Mouse (Mus musculus): ENCODE measurements around the gene Hdlbp. TPM values are rescaled to one million over a fixed set of nuclear protein-coding genes. Genes with fewer than 3 reads are reported as not detected.
"Not testable (repeated sequence)": the region's sequence is repeated elsewhere in the genome, so short reads cannot be mapped to it uniquely, and the experiment has no call there.

Gene Hdlbp
- 100 to 1,000 TPM; 166 to 169 TPM for total RNA-seq (2021)

GRCm38 (mm10) chr1:93478586-93479475 is at the start of gene Hdlbp:
Gene Hdlbp (minus strand): TSS chr1:93478815.
- DNase-seq (ENCODE audit: low spot score in 2 of 2): peak; percentile 99 to 100
- intact Hi-C loops (cut with DNase I): loop anchor here (1.0 to 10.0 kb wide), 2 partner anchors 134 to 275 kb away; partner anchors contain the start of genes Pask, Ppp1r7 and Thap4

DNA sequence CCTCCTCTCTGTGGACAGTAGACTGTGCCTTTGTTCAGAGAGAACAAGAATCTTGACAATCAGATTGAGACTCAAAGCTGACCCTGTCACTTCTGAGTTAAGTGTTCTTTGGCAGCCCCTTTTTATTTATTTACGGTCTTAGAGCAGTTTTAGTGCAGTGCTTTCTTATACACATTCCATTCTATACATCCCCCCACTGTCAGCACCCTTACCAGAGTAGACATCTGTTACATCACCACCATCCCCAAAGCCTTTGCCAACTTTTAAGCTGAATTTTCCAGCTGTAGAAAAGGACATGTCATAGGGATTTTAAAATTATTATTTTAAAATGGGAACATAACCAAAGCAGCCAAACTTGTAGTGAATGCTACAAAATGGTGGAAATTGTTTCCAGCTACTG is 43.7 kb upstream of the Hdlbp start:
- no peak for DNase-seq (ENCODE audit: low spot score in 2 of 2)
- intact Hi-C loops (cut with DNase I): no loop called here

GRCm38 (mm10) chr1:93521491-93521890 is 42.9 kb upstream of the Hdlbp start:
- intact Hi-C loops (cut with DNase I): no loop called here
- no peak for DNase-seq (ENCODE audit: low spot score in 2 of 2)

DNA sequence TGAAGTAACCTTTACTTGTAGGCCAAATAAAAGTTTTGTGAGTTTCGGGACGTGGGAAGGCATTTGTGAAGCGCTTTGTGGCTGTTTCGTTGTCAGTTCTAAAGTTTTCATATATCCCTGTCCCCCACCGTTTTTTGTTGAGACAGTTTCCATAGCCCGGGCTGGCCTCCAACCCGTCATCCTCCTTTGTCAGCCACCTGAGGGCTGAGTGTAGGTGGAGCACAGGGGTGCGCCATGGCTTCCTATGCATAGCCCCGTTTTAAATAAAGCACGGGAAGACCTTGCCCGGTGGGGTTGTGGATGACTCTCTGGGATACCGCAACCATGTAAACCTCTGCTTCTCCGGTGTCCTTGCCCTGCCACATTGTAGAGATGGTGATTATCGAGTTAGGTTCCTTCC is 34.6 kb upstream of the Hdlbp start:
- DNase-seq (ENCODE audit: low spot score in 2 of 2): no peak
- intact Hi-C loops (cut with DNase I): loop anchor here (5.0 to 10.0 kb wide), 3 partner anchors 119 to 222 kb away; partner anchors contain the start of genes Pask and Ppp1r7

DNA sequence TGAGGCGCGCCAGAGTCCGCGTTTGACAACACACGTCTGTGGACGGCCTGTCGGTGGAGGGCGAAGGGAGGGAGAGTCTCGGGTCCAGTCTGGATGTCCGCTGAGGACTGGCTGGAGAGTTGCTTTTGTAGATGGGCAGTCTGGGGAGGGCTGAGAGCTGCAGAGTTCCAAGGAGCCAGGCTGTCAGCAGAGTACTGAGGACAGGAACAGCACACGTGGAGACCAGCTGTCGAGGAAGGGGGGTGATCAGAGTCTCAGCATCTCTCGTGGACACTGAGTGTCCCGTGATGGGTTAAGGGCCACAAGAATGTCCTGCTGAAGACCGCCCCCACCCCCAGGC is 33.7 kb upstream of the Hdlbp start:
- no peak for DNase-seq (ENCODE audit: low spot score in 2 of 2)
- intact Hi-C loops (cut with DNase I): loop anchor here (5.0 to 10.0 kb wide), 3 partner anchors 120 to 222 kb away; partner anchors contain the start of genes Pask and Ppp1r7

DNA sequence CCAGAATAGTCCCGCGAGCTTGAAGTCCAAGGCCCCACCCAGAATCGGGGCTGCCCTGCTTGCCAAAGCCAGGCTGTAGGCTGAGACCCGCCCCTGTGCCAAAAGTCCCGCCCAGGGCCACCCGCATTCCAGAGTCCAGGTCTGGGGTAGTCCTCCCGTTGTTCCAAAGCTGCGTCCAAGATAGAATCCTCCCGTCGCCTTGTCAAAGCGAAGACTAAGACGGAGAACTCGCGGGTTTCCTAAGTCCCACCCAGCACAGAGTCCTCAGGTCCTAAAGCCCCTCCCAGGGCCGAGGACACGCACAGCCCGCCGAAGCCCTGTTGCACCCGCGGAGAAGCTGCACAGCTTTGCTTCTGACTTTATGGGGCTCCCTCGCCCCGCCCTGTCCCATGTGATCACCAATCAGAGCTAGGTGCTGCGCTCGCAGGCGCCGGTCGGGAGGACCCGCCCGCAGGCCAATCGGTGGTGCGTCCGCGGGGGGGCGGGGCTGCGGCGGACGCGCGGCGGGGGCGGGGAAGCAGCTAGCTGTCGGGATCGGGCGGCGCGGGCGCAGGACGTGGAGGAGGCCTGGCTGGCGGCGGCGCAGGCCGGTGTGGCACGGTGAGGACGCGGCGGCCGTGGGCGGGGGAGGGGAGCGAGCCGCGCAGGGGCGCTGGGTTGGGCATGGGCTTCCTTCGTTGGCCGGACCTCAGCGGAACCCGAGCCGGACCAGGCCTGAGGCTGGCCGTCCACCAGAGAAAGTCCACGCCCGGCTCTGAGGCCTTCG is 33.2 kb upstream of the Hdlbp start, which contains the start of gene Farp2:
Gene Farp2, plus strand, starts transcription at position 495 of the 766 bp plus-strand sequence.
- peak; percentile 90 to 93 for DNase-seq (ENCODE audit: low spot score in 2 of 2)
- intact Hi-C loops (cut with DNase I): loop anchor here (5.0 to 10.0 kb wide), 3 partner anchors 121 to 223 kb away; partner anchors contain the start of genes Pask and Ppp1r7

DNA sequence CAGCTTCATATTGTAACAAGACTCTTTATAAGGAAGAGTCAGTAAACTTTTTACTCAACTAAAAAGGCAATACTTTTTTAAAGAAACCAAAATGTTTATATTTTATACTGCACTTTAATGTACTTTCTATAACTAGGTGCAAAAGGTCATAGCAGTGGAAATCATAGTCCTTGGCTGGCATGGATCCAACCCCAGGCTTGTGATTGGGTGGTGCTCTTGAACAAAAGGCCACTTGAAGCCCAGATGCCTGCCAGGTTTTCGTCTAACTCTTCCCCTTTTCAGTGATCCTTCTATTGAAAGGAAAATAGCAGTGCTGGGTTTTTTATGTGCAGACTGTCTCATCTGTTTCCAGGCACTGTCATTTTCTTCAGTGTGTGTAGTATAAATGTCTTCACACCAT is 30.0 kb upstream of the Hdlbp start:
- DNase-seq (ENCODE audit: low spot score in 2 of 2): not testable (repeated sequence)
- intact Hi-C loops (cut with DNase I): loop anchor here (5.0 kb wide), 1 partner anchor 336 kb away; no protein-coding TSS in a partner anchor

- peak in 1 of 2 experiments; percentile 7 for DNase-seq (ENCODE audit: low spot score in 2 of 2)
- intact Hi-C loops (cut with DNase I): loop anchor here (5.0 kb wide), 1 partner anchor 335 kb away; no protein-coding TSS in a partner anchor
These were observed 28.5 kb upstream of the Hdlbp start for GRCm38 (mm10) chr1:93506944-93507676.

- DNase-seq (ENCODE audit: low spot score in 2 of 2): no peak
- intact Hi-C loops (cut with DNase I): no loop called here
These were observed 16.7 kb upstream of the Hdlbp start for GRCm38 (mm10) chr1:93495312-93495711.

- intact Hi-C loops (cut with DNase I); DNase-seq (ENCODE audit: low spot score in 2 of 2): not testable (repeated sequence)
These were observed 7.7 kb upstream of the Hdlbp start for GRCm38 (mm10) chr1:93486302-93486701.

DNA sequence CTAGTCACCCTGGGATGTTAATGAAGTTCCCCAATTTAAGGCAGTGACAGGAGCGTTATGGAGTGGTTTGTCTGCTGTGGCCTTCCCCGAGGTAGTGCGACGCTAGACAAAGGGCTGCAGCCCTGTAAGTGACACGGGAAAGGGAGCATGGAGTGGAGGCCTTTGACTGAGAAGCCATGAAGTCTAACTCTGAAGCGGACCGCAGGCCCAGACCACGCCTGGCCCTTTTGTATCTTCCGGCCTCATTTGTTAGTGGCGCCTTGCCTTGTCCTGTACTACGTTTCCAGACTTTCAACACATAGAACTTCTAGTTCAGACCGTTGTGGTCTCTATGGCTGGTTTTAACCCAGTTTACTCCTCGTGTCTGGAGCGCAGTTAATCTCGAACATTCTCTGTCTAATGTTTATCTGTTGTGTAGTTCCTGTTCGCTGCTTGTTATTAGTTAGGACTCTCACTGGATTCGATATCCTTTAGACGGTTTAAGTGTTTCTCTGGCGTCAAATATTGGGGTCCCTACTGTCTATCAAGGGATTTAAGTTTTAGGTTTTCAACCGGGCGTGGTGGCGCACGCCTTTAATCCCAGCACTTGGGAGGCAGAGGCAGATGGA is 965 bp upstream of the Hdlbp start:
- intact Hi-C loops (cut with DNase I): loop anchor here (10.0 kb wide), 1 partner anchor 135 kb away; the partner anchor contains the start of genes Pask and Ppp1r7
- no peak for DNase-seq (ENCODE audit: low spot score in 2 of 2)

DNA sequence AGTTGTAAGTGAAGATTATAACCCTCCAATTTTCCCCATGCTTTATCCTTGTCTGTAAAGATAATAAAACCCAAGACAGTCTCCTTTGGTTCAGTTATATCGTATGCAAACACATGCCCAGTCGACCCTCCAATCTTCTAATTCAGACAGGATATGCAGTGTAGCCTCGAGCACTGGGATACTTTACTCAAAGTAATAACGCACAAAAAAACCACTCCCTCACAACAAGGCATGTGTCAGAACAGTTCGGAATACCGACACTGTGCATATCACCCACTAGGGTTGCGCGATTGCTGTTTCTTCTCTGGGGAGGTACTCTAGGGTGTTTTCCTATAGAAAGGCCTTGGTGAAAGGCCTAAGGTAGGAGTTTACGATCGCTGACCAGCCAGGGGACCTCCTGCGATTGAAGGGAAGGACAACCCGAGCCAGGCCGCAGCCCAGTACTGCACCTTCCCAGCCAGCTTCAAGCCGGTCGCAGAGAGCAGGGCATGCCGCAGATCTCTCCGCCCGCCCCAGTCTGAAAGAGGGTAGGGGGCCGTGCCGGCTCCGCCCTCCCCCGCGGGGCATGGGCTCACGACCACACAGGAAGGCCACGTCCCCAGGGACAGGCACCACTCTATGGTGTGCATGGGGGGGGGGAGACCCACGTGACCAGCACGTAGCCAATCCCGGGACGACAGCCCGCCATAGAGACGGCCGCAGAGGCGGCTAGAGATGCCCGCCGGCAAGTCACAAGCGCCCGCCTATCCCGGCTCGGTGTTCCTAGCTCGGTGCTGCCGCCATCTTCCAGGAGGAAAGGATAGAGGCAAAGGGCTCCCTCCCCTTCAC is 643 bp downstream of the Hdlbp start:
- peak; percentile 98 to 99 for DNase-seq (ENCODE audit: low spot score in 2 of 2)
- intact Hi-C loops (cut with DNase I): loop anchor here (1.0 to 10.0 kb wide), 2 partner anchors 133 to 276 kb away; partner anchors contain the start of genes Pask, Ppp1r7 and Thap4

DNA sequence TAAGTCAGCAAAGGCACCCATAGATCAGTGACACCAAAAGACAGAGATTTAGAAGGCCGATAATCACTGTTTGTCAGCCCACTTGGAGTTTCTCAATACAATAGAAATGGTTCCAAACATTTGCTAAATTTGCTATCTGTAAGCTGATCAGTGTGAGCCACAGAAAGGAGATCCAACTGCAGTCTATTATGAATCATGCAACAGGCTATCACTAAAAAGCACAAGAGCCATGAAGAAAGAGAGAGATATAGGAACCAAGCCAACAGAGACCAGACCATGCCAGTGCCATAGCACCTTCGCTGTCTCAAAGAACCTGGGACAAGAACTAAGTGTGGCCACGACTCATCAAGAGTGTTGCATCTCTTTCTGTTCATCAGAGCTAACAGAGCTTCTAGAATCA is 2.9 kb downstream of the Hdlbp start:
- intact Hi-C loops (cut with DNase I): loop anchor here (10.0 kb wide), 1 partner anchor 131 kb away; the partner anchor contains the start of genes Pask and Ppp1r7
- DNase-seq (ENCODE audit: low spot score in 2 of 2): no peak

GRCm38 (mm10) chr1:93468626-93469025 is 10.0 kb downstream of the Hdlbp start:
- intact Hi-C loops (cut with DNase I): no loop called here

DNA sequence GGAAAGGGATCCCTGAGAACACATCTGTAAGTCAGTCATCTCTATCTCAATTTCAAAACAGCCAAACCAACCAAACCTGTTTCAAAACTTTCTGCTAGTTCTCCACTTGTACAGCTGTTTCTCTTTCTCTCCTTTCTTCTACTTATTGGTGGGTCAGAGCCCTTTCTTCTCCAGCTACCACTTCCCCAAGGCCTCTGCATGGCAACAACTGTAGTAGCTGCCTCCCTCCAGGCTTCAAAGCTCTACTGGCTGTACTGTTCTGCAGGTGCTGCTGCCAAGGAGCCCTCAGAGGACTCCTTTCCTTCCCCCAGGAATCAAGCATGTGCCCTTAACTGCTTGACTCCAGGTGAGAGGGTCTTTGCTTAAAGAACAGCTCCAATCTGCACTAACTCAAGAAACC is 12.9 kb downstream of the Hdlbp start:
- DNase-seq (ENCODE audit: low spot score in 2 of 2): no peak
- intact Hi-C loops (cut with DNase I): no loop called here

More at GRCm38 (mm10) chr1:93468626-93469025, 10.0 kb downstream of the Hdlbp start:
- no peak for DNase-seq (ENCODE audit: low spot score in 2 of 2)

- no peak for DNase-seq (ENCODE audit: low spot score in 2 of 2)
- intact Hi-C loops (cut with DNase I): no loop called here
These were observed 13.5 kb downstream of the Hdlbp start for GRCm38 (mm10) chr1:93465066-93465465.

DNA sequence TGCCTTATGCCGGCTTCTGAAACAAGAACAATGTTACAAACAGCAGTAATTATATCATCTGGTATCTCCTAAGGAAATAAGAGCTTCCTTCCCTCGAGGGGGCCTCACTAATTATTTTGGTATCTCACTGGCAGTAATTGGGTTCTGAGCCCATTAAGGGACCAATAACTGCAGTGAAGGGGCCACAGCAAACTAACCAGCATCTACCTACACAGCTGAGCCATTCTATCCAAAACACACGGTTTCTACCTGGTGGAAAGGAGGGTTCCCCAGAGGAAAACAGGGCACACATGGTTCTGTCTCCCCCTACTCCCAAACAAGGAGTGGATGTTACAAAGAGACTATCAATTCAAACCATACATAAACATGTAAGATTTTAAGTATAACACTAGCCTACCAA is 19.5 kb downstream of the Hdlbp start:
- intact Hi-C loops (cut with DNase I): no loop called here
- no peak for DNase-seq (ENCODE audit: low spot score in 2 of 2)

DNA sequence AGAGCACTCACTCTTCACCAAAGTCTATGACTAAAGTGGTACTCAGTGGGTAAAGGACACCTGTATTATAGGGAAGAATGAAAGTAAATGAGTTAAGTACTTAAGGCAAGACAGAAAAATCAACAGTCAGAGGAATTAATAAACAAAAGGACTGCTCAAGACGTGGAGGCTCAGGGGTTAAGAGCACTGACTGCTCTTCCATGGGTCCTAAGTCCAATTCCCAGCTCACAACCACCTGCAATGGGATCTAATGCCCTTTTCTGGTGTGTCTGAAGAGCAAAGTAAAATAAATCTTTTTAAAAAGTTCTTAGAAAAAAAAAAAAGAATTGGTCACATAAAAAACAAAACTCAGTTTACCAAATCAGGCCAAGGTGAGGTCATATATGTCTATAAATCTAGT is 20.3 kb downstream of the Hdlbp start:
- intact Hi-C loops (cut with DNase I): no loop called here
- DNase-seq (ENCODE audit: low spot score in 2 of 2): no peak

Data from left cerebral cortex, postnatal 36 days (tissue).